Mouse (Mus musculus) cerebellum, adult (tissue): ENCODE data around the gene Rpl23.
"Not testable (repeated sequence)": the region's sequence is repeated elsewhere in the genome, so short reads cannot be mapped to it uniquely, and the experiment has no call there.

ENCODE experiments used
- ATAC-seq: cut with Nextera tagmentation; 2 replicates; pipeline ENCODE4 v1.9.2; 2017; ENCODE audit warnings: mild to moderate bottlenecking, moderate library complexity, mixed read lengths; ENCODE audit not compliant: insufficient number of reproducible peaks, low FRiP score, low TSS enrichment

The Rpl23 gene

GRCm38 (mm10) chr11:97771410-97771809 is 10.8 kb downstream of the Rpl23 start:
- no peak for ATAC-seq

DNA sequence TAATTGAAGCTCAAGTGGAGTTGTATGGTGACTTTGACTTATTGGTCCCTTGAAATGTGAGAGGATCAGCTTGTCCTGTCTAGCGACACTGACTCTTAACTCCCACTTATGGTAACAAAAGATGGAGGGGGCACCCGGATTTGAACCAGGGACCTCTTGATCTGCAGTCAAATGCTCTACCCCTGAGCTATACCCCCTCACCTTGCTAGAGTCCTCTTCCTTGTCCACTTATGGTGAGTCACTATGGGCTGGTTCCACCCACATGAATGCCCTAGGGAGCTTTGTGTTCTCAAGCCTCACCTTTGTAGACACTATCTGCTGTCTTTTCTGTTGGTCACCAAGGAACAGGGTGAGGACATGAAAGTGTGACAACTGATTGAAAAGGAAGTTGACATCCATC is 12.5 kb downstream of the Rpl23 start:
- no peak for ATAC-seq

DNA sequence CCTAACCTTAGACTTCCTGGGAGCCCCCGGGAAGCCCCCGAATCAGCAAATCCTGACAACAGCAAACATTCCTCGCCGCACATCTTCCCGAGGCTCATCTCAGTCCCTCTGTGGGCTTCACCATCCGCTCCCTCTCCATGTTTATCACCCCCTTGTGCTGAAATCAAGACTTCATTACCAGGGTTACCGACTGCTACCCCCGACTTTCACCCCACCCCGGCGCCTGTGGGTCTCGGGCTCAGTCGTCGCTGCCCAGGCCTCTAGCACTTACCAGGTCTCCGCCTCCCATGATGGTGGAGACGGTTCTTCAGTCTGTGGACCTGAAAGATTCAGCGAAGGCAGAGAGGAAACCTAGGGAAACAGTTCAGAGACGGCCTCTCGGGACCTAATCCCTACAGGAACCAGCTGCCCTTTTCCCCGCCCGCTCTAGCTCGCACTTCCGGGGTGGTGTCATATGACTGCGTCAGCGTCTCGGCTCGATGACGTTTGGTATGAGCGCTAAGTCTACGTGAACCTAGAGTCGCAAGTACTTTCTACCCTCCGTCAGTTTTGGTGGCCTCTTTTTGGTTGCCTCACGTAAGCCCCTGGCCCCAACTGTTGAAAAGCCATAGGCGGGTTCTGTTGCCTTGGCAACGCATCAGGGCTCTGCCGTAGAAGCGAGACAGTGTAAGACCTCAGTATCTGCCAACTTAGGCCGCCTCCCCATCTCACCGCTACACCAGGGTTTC is 15.9 kb downstream of the Rpl23 start, which contains the start of gene Cwc25:
Gene Cwc25, minus strand, starts transcription at position 403 of the 728 bp plus-strand sequence.
- peak; percentile 87 for ATAC-seq

GRCm38 (mm10) chr11:97761638-97762037 is 20.6 kb downstream of the Rpl23 start:
- no peak for ATAC-seq

DNA sequence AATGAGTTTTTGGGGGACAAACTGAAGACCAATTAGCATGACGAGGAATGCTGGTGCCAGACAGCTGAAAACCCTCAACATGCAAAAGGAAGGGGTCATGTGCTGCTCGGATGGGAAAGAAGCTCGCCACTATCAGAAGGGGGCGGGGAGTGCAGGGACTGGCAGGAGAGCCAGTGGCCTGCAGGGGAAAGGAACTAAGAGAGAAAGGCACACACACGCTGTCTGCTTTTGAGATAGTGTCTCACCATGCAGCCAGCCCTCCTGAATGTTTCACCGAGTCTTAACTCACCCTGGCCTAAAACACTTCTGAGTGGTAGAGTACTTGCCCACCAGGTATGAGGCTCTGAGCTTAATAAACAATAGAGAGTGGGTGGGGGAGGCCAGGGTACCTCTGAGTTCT is 23.3 kb downstream of the Rpl23 start:
- ATAC-seq = no peak

DNA sequence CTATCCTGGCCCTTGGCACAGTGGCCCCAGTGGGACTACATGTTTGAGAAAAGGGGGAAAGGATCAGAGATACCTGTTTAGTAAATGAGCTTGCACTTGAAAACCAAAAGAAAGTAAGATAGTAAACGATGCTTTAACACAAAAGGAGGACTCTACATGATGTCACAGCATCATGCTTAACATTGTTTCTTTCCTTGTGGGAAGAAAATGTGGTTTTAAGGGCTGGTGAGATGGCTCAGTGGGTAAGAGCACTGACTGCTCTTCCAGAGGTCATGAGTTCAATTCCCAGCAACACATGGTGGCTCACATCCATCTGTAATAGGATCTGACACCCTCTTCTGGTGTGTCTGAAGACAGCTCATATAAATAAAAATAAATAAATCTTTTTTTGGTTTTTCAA is 24.1 kb downstream of the Rpl23 start:
- ATAC-seq = no peak

- no peak for ATAC-seq
Observed at GRCm38 (mm10) chr11:97753277-97753676, 29.0 kb downstream of the Rpl23 start.

- no peak for ATAC-seq
Observed at GRCm38 (mm10) chr11:97748496-97748895, 33.7 kb downstream of the Rpl23 start.

- ATAC-seq = no peak
Observed at GRCm38 (mm10) chr11:97747773-97748172, 34.5 kb downstream of the Rpl23 start.

DNA sequence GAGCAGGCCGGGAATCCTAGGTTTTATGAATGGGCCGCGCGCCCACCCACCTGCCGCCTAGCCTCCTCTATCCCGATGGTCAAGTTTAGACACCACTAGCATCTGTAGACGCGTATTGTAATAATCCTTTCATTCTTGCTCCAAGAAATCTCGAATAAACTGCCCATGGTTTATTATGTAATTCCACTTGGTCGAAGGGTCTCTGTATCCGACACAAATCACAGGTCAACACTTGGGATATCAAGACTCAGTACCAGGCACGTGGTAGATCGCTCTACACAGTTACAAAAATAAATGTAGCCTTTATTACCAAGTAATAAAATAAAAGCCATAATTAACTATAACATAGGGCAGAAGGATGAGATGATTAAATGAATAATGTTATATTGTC is 36.9 kb downstream of the Rpl23 start:
- peak; percentile 7; the same call in 1 of the 2 replicates for ATAC-seq

- peak; percentile 93 for ATAC-seq
Observed at GRCm38 (mm10) chr11:97744718-97745330, 37.4 kb downstream of the Rpl23 start.

GRCm38 (mm10) chr11:97744063-97744717 is 38.0 kb downstream of the Rpl23 start, which contains the start of gene Pip4k2b:
Pip4k2b (minus strand) TSS chr11:97744704.
- peak; percentile 32; the same call in 1 of the 2 replicates for ATAC-seq

DNA sequence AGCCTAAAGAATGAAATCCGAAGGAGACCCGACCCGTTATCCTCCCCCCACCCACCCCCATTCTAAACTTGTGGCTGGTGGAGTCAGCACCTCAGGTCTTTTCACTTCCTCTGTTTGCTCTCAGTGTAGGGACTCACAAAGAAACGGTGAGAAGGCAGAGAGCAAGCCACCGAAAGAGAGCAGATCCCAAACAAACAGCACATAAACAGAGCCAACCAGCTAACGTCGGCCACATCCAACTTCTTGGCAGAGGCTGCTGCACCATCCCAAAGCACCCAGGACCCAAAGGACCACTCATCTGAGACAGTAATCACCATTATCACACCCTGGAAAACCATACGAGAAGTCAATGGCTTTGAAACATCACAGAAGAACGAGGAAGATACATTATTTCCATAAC is 38.8 kb downstream of the Rpl23 start:
- ATAC-seq = no peak

- ATAC-seq = no peak
Observed at GRCm38 (mm10) chr11:97742591-97742990, 39.6 kb downstream of the Rpl23 start.

DNA sequence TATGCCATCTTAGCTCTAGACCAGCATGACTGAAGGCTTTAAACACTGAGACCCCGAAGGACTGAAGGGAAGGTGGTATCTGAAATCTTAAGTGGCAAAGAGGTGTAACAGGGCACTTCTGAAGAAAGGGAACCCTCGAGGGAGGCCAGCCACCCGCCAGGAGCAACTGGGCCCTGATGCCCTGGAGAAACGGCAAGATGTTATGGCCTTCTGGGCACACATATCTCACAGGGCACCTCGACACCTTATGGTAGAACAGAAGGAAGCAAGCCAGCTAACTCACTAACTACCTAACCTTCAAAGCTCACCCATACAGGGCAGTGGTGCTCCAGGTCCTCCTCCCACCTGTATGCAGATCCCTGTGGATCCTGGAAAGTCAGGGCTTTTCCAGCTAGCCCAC is 40.1 kb downstream of the Rpl23 start:
- ATAC-seq = no peak

DNA sequence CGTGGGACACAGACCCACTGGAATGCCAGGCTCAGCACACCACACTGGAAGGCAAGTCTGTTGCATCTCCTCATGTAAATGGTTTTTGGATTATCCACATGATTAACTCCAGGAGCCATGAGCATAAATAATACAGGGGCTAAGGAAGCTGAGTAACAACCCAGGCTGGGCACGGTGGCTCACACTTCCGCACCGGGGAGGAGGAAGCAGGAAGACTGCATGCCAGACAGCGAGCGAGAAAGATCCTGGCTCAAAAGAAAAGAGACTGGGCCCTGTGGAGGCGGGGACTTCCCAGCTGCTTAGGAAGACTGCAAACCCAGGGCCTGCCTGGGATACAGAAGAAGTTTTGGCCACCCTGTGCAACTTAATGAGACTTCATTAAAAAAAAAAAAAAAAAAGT is 42.0 kb downstream of the Rpl23 start:
- no peak for ATAC-seq

DNA sequence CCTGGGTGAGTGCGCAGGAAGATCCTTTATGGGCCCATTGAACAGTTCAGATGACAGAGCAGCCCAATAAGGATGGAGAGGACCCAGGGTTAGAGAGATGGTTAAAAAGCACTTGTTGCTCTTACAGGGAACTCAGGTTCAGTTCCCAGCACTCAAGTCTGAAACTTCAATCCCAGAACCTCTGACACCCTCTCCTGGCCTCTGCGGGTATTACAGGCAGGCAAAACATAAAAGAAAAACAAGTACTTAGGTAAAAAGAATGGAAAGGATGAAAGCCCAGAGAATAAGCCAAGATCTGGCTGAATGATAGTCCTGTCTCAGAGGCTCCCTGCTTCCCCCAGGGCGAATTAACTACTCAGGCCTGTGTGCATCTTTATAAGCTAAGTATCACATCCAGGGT is 43.1 kb downstream of the Rpl23 start:
- ATAC-seq = no peak

DNA sequence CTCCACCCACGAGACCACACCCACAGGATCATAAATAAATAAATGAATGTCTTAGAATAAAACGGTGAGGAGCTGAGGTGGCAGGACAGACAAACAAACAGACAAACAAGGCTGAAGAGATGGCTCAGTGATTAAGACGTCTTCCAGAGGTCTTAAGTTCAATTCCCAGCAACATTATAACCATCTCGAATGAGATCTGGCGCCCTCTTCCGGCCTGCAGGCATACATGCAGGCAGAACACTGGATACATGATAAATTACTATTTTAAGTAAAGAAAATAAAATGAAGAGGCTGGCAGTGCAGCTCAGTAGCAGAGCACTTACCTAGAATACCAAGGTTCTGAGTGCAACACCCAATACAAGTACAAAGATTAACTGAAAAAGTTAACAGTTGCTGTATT is 43.5 kb downstream of the Rpl23 start:
- ATAC-seq = no peak

DNA sequence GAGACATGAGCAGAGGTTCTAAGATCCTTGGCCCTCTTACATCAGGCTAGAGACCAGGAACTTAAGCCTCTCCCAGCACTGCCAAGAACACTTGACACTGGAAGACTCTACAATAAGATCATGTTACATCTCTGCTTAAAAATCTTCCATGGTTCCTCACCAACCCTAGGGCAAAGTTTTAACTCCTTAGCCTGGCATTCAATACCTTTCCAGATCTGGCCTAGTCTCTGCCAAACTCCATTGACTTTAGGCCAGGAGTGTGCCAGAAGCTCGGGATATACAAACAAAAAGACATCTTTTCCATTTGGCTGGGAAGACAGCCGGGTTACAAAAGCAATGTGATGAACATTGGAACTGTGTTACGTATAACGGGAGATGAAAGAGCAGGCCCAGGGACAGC is 44.6 kb downstream of the Rpl23 start:
- ATAC-seq = no peak

DNA sequence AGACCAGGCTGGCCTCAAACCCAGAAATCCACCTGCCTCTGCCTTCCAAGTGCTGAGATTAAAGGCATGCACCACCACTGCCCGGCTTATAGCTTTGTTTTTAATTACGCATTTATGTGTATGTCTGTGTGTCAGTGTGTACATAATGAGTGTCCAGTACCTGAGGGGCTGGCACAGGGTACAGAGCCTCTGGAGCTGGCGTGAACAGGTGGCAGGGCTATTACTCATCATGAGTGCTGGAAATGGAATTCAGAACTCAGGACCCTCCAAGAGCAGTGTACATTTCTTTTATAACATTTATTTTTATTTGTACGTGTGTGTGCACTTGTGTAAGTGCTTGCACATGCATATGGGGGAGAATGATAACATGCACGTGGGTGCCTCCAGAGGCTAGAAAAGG is 45.6 kb downstream of the Rpl23 start:
- no peak for ATAC-seq

GRCm38 (mm10) chr11:97734810-97735209 is 47.4 kb downstream of the Rpl23 start:
- not testable (repeated sequence) for ATAC-seq
